Mouse (Mus musculus): ENCODE data around the gene 1700021F07Rik. TPM values are rescaled to one million over a fixed set of nuclear protein-coding genes. Genes with fewer than 3 reads are reported as not detected.

1700021F07Rik gene
- polyA plus RNA-seq, 1 experiment = not detected

DNA sequence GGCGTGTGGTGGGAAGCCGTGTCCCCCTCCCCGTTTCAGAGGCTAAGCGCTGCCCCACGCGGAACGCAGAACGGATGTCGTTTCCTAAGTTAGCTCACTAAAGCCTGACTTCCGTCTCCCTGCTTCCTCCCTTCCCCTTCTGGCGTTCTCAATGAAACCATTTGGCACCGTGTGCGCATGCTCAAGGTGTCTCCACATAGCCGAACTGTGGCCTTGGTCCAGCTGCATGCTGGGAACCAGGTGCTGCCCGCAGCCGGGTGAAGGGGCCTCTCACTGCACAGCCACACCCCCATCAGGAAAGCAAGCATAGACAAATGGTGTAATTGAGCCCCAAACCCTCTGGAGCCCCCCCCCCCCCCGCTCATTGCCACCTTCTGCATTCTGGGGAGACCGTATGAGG lies 13.0 kb downstream of the 1700021F07Rik start:
- H3K79me2 ChIP-seq (ENCODE audit: control insufficient read depth, insufficient read depth) = no peaks in the 10 kb centered on the region
- no peak for TF ChIP-seq MAX (IDR thresholded peaks at IDR 0.05)
- no peak for TF ChIP-seq MYOG (IDR thresholded peaks at IDR 0.05; ENCODE audit: control insufficient read depth, extremely low read depth, insufficient read length)
- TF ChIP-seq CEBPB (IDR thresholded peaks at IDR 0.05; ENCODE audit: low read depth) = no peak
- no peak for TF ChIP-seq FOSL1 (IDR thresholded peaks at IDR 0.05; ENCODE audit: insufficient read depth, low read length, poor library complexity, severe bottlenecking)
- TF ChIP-seq MYOD1 (IDR thresholded peaks at IDR 0.05; ENCODE audit: control insufficient read depth, insufficient read length, low read depth) = no peak
- no peak for TF ChIP-seq CTCF (IDR thresholded peaks at IDR 0.05; ENCODE audit: control insufficient read depth, insufficient read depth, insufficient read length)
- no peak for TF ChIP-seq USF1 (IDR thresholded peaks at IDR 0.05; ENCODE audit: low read depth)

DNA sequence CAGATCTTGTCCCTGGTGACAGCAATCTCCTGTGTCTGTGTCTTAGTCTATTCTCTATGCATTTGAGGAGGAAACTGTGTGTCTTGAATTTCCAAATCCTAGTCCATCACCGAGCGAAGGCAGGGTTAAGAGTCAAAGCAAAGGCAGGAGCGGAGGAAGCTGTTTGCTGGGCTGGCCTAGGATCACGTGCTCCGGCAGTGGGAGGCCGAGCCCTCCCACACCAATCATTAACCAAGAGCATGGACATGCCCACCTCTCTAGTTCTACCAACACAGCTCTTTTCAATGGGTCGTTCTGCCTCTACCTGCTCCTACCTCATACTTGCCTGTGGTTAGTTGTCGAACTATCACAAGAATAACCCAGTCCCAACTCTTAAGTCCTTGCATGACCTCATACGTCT lies 13.5 kb downstream of the 1700021F07Rik start:
- H3K27me3 ChIP-seq (ENCODE audit: control insufficient read depth, insufficient read depth, insufficient read length) = no peaks in the 10 kb centered on the region
- no peak overlapping the region for H3ac ChIP-seq (ENCODE audit: control insufficient read depth, insufficient read length, low read depth)
- H3K36me3 ChIP-seq (ENCODE audit: control insufficient read depth, insufficient read depth) = no peaks in the 10 kb centered on the region
- no peak for TF ChIP-seq CEBPB (IDR thresholded peaks at IDR 0.05; ENCODE audit: low read depth)
- no peak for TF ChIP-seq MAX (IDR thresholded peaks at IDR 0.05)
- no peak for TF ChIP-seq USF1 (IDR thresholded peaks at IDR 0.05; ENCODE audit: low read depth)
- no peak for TF ChIP-seq CTCF (IDR thresholded peaks at IDR 0.05; ENCODE audit: control insufficient read depth, insufficient read depth, insufficient read length)
- TF ChIP-seq FOSL1 (IDR thresholded peaks at IDR 0.05; ENCODE audit: insufficient read depth, low read length, poor library complexity, severe bottlenecking) = no peak
- TF ChIP-seq MYOG (IDR thresholded peaks at IDR 0.05; ENCODE audit: control insufficient read depth, extremely low read depth, insufficient read length) = no peak
- no peak for TF ChIP-seq MYOD1 (IDR thresholded peaks at IDR 0.05; ENCODE audit: control insufficient read depth, insufficient read length, low read depth)
- H3K79me3 ChIP-seq (ENCODE audit: low read depth) = no peaks in the 10 kb centered on the region
- H3K79me2 ChIP-seq (ENCODE audit: control insufficient read depth, insufficient read depth) = no peaks in the 10 kb centered on the region
- H3K4me3 ChIP-seq (ENCODE audit: insufficient read depth, poor library complexity, severe bottlenecking) = no peak overlapping the region

More for the DNA sequence above, 13.0 kb downstream of the 1700021F07Rik start:
- H3K27me3 ChIP-seq (ENCODE audit: control insufficient read depth, insufficient read depth, insufficient read length) = no peaks in the 10 kb centered on the region
- no peaks in the 10 kb centered on the region for H3K79me3 ChIP-seq (ENCODE audit: low read depth)
- no peak overlapping the region for H3K4me3 ChIP-seq (ENCODE audit: insufficient read depth, poor library complexity, severe bottlenecking)
- H3ac ChIP-seq (ENCODE audit: control insufficient read depth, insufficient read length, low read depth) = no peak overlapping the region
- H3K36me3 ChIP-seq (ENCODE audit: control insufficient read depth, insufficient read depth) = no peaks in the 10 kb centered on the region

DNA sequence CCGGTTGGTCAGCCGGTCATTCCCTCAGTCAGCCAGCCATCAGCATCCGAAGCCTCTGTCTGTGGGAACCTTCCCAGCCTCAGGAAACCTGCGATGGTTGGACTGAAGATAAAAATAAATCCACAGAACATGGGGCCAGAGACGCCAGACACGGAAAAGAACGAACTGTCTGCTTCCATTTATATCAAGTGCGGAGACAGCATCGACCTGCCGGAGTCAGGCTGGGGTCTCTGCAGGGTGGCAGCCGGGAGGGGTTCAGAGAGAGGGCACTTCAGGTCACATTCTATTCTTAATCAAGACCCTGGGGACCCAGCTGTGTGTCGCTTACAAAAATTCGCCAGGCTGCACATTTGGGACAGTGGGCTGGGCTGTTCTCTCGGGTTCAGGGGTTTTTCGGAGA lies 17.4 kb downstream of the 1700021F07Rik start:
- H3K36me3 ChIP-seq (ENCODE audit: control insufficient read depth, insufficient read depth) = no peaks in the 10 kb centered on the region
- H3K79me3 ChIP-seq (ENCODE audit: low read depth) = no peaks in the 10 kb centered on the region
- no peak overlapping the region for H3ac ChIP-seq (ENCODE audit: control insufficient read depth, insufficient read length, low read depth)
- H3K27me3 ChIP-seq (ENCODE audit: control insufficient read depth, insufficient read depth, insufficient read length) = no peaks in the 10 kb centered on the region
- no peak overlapping the region for H3K4me3 ChIP-seq (ENCODE audit: insufficient read depth, poor library complexity, severe bottlenecking)
- TF ChIP-seq MYOD1 (IDR thresholded peaks at IDR 0.05; ENCODE audit: control insufficient read depth, insufficient read length, low read depth) (no peak), MYOG (IDR thresholded peaks at IDR 0.05; ENCODE audit: control insufficient read depth, extremely low read depth, insufficient read length) (no peak), CEBPB (IDR thresholded peaks at IDR 0.05; ENCODE audit: low read depth) (no peak), FOSL1 (IDR thresholded peaks at IDR 0.05; ENCODE audit: insufficient read depth, low read length, poor library complexity, severe bottlenecking) (no peak), MAX (IDR thresholded peaks at IDR 0.05) (no peak), CTCF (IDR thresholded peaks at IDR 0.05; ENCODE audit: control insufficient read depth, insufficient read depth, insufficient read length) (no peak), USF1 (IDR thresholded peaks at IDR 0.05; ENCODE audit: low read depth) (no peak)
- H3K79me2 ChIP-seq (ENCODE audit: control insufficient read depth, insufficient read depth) = no peaks in the 10 kb centered on the region

DNA sequence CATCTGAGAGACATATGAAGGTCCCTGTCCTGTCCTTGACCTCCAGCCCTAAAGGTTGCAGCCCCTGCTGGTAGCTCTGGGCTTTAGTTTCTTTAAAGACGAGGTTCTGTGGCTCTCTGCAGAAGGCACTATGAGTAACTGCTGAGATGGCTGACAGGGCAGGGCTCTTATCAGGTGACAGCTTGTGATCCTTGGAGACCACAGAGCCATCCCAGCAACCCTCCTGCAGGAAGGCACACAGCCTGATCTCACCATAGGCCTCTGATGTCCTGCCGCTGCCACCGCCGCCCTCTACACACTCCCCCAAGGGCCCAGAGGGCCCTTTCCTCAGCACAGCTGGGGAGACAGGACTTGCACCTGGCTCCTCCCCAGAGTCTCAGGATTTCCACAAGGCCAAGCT lies 19.4 kb downstream of the 1700021F07Rik start:
- H3K79me3 ChIP-seq (ENCODE audit: low read depth) = no peaks in the 10 kb centered on the region
- H3K79me2 ChIP-seq (ENCODE audit: control insufficient read depth, insufficient read depth) = no peaks in the 10 kb centered on the region
- no peak overlapping the region for H3K4me3 ChIP-seq (ENCODE audit: insufficient read depth, poor library complexity, severe bottlenecking)
- H3K27me3 ChIP-seq (ENCODE audit: control insufficient read depth, insufficient read depth, insufficient read length) = no peaks in the 10 kb centered on the region
- H3K36me3 ChIP-seq (ENCODE audit: control insufficient read depth, insufficient read depth) = no peaks in the 10 kb centered on the region
- no peak overlapping the region for H3ac ChIP-seq (ENCODE audit: control insufficient read depth, insufficient read length, low read depth)
- TF ChIP-seq FOSL1 (IDR thresholded peaks at IDR 0.05; ENCODE audit: insufficient read depth, low read length, poor library complexity, severe bottlenecking) = no peak
- no peak for TF ChIP-seq MYOG (IDR thresholded peaks at IDR 0.05; ENCODE audit: control insufficient read depth, extremely low read depth, insufficient read length)
- no peak for TF ChIP-seq MAX (IDR thresholded peaks at IDR 0.05)
- no peak for TF ChIP-seq USF1 (IDR thresholded peaks at IDR 0.05; ENCODE audit: low read depth)
- TF ChIP-seq MYOD1 (IDR thresholded peaks at IDR 0.05; ENCODE audit: control insufficient read depth, insufficient read length, low read depth) = no peak
- TF ChIP-seq CEBPB (IDR thresholded peaks at IDR 0.05; ENCODE audit: low read depth) = no peak
- TF ChIP-seq CTCF (IDR thresholded peaks at IDR 0.05; ENCODE audit: control insufficient read depth, insufficient read depth, insufficient read length) = no peak

DNA sequence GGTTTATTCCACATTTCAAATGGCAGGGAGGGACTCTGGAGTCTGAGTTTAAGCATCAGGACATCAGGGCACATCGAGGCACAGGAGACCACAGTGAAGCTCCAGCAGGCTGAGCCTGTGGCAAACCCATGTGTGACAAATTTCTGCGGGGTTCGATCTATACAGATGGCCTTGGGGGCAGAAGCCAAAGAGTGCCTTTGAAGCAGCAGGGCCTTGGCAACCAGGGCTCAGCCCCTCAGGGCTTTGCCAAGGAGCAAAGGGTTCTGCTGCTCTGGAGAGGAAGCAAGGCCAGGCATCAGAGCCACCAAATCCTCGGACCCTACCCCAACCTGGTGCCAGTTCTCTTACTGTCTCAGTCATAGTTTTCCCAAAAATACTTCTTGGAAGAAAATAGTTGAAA lies 20.3 kb downstream of the 1700021F07Rik start:
- TF ChIP-seq CEBPB (IDR thresholded peaks at IDR 0.05; ENCODE audit: low read depth) = no peak
- TF ChIP-seq CTCF (IDR thresholded peaks at IDR 0.05; ENCODE audit: control insufficient read depth, insufficient read depth, insufficient read length) = no peak
- no peak for TF ChIP-seq MAX (IDR thresholded peaks at IDR 0.05)
- no peak for TF ChIP-seq FOSL1 (IDR thresholded peaks at IDR 0.05; ENCODE audit: insufficient read depth, low read length, poor library complexity, severe bottlenecking)
- no peak for TF ChIP-seq MYOG (IDR thresholded peaks at IDR 0.05; ENCODE audit: control insufficient read depth, extremely low read depth, insufficient read length)
- TF ChIP-seq USF1 (IDR thresholded peaks at IDR 0.05; ENCODE audit: low read depth) = no peak
- no peak for TF ChIP-seq MYOD1 (IDR thresholded peaks at IDR 0.05; ENCODE audit: control insufficient read depth, insufficient read length, low read depth)
- Histone ChIP-seq H3K4me3 (ENCODE audit: insufficient read depth, poor library complexity, severe bottlenecking) (no peak overlapping the region), H3K79me3 (ENCODE audit: low read depth) (no peaks in the 10 kb centered on the region), H3K36me3 (ENCODE audit: control insufficient read depth, insufficient read depth) (no peaks in the 10 kb centered on the region), H3K27me3 (ENCODE audit: control insufficient read depth, insufficient read depth, insufficient read length) (no peaks in the 10 kb centered on the region), H3ac (ENCODE audit: control insufficient read depth, insufficient read length, low read depth) (no peak overlapping the region), H3K79me2 (ENCODE audit: control insufficient read depth, insufficient read depth) (no peaks in the 10 kb centered on the region)
